Mouse (Mus musculus) granulocyte monocyte progenitor cell, adult 5-6 weeks (primary cell): ENCODE results near the gene Pcdh20. TPM values are rescaled to one million over a fixed set of nuclear protein-coding genes. Genes with fewer than 3 reads are reported as not detected.
A peak's percentile ranks its signal among the peaks of the same experiment; 100 is the strongest.

Source experiments
- ATAC-seq: replicated peaks from 2 replicates; pipeline ENCODE4 v1.8.0; 2016; ENCODE audit warnings: mild to moderate bottlenecking, moderate TSS enrichment, inconsistent platforms; ENCODE audit not compliant: poor library complexity, severe bottlenecking
- total RNA-seq, 2 experiments: library from RNA; stranded (forward) in 1 of 2; stranded (reverse) in 1 of 2; fragments of 200-712, 200-1000 nt in 1 of 2; fragments of >200 nt in 1 of 2; fragmentation: Nextera tagmentation in 1 of 2; gene quantifications; 2 replicates each; pipeline ENCODE4 v1.2.3; 2014 to 2017

Gene Pcdh20
- total RNA-seq (2014; fragmentation: Nextera tagmentation) (not detected in 2 replicates), total RNA-seq (2017) (not detected in 2 replicates)

DNA sequence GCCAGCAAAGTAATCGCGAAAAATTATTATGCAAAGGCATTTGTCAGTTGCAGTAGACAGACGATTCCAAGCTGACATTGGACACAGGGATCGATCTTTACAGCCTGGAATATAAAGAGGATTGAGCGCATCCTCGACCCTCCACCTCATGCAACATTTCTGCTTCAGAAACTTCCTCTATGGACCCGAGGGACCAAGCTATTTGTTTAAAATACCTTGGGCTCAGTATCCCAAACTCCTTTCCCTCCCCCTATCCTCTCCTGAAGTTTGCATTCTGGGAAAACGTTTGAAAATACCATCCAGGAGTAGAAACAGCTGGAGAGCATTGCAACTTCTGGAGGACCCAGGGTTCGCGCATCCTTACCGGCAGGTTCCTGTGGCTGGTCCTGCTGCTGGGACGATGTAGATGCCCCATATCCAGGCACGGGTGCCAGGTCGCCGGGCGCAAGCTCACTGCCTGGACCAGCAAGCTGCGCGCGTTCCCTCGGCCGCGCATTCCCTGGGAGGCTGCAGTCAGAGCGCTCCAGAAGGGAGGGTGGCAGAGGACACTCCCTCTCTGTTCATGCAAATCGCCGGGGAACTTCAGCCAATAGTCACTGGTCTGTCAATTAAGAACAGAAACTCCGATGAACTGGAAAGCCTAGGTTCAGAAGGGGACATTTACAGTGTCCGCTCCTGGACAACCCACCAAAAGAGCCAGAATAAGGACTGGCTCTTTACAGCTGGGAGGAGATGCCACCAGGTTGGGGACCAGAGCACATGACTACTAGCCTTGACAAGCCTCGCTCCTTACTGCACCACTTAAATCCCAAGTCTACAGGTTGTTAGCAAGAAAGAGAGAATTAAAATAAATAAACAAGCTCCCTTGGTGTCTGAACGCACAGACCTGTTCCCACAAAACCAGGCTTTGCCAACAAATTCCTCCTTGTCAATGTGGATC lies at the start of gene Pcdh20:
Pcdh20 (minus strand) TSS at position 902 of the 940 bp plus-strand sequence.
- ATAC-seq: peak; percentile 27

GRCm38 (mm10) chr14:88479909-88480308 lies 8.7 kb upstream of the Pcdh20 start:
- no peak for ATAC-seq

GRCm38 (mm10) chr14:88469956-88470355 lies 1.2 kb downstream of the Pcdh20 start:
- ATAC-seq: no peak

DNA sequence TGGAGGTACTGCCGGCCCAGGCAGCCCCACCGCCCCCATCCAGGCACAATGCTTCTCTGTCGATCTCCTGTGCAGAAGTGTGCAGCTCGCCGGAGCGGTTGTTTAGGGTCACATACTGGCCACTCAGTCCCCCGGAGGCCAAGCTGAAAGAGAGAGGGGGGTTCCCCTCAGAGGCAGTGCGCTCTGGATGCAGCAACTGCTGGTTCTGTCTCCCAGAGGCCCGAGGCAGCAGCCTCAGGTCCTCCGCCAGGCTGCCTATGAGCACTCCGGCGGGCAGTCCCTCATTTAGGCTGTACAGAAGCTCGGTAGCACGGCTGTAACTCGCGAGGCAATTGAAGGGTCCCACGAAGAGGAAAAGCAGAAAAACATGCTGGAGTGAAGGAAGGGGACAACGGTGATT lies 1.8 kb downstream of the Pcdh20 start:
- no peak for ATAC-seq

GRCm38 (mm10) chr14:88466416-88466815 lies 4.8 kb downstream of the Pcdh20 start:
- ATAC-seq: no peak

- no peak for ATAC-seq
Observed at GRCm38 (mm10) chr14:88464356-88464755, 6.8 kb downstream of the Pcdh20 start.

GRCm38 (mm10) chr14:88463357-88463756 lies 7.8 kb downstream of the Pcdh20 start:
- no peak for ATAC-seq

DNA sequence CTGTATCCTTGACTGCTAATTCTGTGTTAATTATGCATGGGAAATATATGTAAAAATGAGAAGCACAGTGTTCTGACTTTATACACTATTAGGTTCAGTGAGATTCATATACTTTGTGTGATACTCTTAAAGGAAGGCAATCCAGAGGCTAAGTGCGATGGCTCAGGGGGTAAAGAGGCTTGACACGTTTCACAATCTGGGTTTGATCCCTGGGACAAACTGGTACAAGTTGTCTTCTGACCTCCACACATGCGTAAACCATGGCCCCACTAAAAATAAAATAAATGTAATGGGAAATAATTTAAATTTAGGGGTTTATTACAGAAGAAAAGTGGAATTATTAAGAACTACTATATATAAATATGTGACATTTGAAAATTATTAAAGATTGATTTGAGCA lies 8.3 kb downstream of the Pcdh20 start:
- no peak for ATAC-seq

DNA sequence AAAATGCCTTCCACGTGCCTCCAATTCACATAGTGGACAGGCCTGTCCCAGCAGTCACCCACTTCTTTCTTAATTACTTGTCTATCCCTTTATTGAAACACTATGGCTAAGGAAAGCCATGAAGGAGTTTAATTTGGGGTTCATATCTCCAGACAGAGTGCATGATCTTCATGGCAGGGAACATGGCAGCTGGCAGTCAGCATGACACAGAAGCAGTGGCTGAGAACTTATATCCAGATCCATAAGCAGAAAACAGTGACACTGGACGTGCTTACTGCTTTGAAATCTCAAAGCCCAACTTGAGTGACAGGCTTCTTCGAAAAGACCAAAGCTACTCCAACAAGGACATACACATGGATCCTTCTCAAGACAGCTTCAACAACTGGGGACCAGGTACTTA lies 10.5 kb downstream of the Pcdh20 start:
- ATAC-seq: no peak

DNA sequence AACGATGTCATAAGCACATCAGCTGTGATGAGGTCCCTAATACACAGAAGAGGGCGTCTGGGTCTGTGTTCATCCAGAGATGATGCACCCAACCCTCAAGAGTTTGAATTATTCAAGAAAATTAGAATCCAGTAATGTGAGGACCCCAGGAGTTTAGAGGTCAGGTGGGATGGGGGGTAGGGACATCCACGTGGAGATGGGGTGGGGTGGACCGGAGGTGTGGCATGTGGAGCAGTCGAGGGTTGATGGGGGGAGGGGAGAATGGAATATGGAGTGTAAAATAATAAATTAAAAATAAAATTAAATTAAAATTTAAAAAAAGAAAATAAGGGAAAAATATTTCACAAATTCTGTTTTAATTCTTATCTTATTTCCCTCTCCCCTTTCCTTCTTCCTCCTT lies 27.9 kb downstream of the Pcdh20 start:
- ATAC-seq: no peak

DNA sequence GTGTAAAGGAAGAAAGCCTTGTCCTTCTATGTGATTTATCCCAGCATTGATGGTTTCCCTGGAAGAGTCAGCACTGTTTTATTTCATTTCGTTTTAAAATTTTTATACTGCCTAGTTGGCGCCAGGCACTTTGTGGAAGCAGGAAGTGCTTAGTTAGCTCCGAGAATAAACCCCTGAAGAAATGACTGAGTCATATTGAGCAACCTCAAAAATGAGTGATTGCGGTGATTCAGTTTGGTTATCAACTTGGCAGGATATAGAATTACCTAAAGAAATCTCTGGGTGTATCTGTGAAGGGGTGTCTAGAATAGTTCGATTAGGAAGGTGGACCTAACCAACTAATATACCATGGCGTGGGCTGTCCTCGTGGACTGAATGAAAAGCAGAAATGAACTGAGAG lies 41.8 kb downstream of the Pcdh20 start:
- no peak for ATAC-seq

DNA sequence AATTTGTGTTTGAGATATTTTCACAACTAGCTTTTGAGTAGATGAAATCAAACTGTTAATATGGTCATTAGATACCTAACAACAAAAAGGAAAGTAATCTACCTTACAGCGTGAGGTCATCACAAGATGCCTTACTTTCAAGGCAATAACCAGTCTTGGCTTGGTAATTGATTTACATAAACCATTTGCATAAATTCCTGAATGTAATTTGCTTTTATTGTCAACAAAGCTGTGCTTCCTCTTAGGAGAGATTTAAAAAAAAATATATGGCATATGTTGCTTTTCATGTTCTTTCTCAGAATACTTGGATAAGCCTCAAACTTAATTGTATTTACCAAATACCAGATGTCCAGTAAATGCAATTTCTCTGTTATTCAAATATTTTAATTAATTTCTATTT lies 43.8 kb downstream of the Pcdh20 start:
- ATAC-seq: no peak
